Mouse (Mus musculus) G1E (cell line): ENCODE results near the gene Kpna7.
A peak's percentile ranks its signal among the peaks of the same experiment; 100 is the strongest.

Experiments used
- CTCF ChIP-seq: IDR thresholded peaks from 2 replicates; pipeline ENCODE4 v1.5.1; 2012; ENCODE audit warnings: low read depth, low read length, inconsistent platforms, mixed read lengths
- TAL1 ChIP-seq: conservative IDR thresholded peaks from 2 replicates; pipeline ENCODE4 v1.6.1; 2012; ENCODE audit warnings: low read depth, low read length, inconsistent platforms, mixed read lengths

DNA sequence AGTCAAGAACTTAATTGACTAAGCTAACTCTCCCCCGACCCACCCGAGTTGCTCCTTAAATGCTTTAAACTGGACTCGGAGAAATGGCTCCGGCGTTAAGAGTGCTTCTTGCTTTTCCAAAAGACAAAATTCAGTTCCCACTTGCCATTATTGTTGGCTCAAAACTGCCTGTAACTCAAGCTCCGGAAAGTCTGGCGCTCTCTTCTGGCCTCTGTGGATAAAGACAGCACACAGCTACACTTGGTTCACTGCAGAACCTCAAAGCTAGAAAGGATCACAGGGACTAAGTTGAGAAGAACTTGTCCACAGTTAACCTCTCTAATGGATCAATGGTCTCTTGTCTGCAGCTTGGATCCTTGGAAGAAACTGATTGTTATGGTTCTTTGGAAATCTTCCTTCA is 25.1 kb downstream of the Kpna7 start:
- TF ChIP-seq CTCF (peak; percentile 54), TAL1 (no peak)
